Mouse (Mus musculus) liver, adult 2 months (tissue): ENCODE results near the gene Sh3d19.
A peak's percentile ranks its signal among the peaks of the same experiment; 100 is the strongest.

Experiments
- CTCF ChIP-seq: fragments of 200-500 bp; IDR thresholded peaks from 2 replicates; pipeline ENCODE4 v1.5.1; 2011; ENCODE audit warnings: low read depth, low read length, control low read depth
- POLR2A ChIP-seq: fragments of 200-500 bp; IDR thresholded peaks from 2 replicates; pipeline ENCODE4 v1.6.1; 2011; ENCODE audit warnings: low read length, control low read depth; ENCODE audit not compliant: insufficient read depth; ENCODE audit errors: extremely low read depth

- peak; percentile 78; the same call in 1 of the 2 replicates for TF ChIP-seq POLR2A
- peak; percentile 95 for TF ChIP-seq CTCF
These were observed 171.5 kb downstream of the Sh3d19 start, which contains the start of gene Rps3a1 for GRCm38 (mm10) chr3:86142263-86142933.
